Mouse (Mus musculus) intestine, embryonic 15.5 days (tissue): ENCODE measurements around the gene Fam57a. TPM values are rescaled to one million over a fixed set of nuclear protein-coding genes. Genes with fewer than 3 reads are reported as not detected.

Source experiments
- ATAC-seq: fragments of 200-750 bp; cut with Nextera tagmentation; 2 replicates; pipeline ENCODE4 v1.8.0; 2017; ENCODE audit warnings: moderate TSS enrichment, moderate library complexity
- H3K27ac ChIP-seq: fragments of 300-500 bp; sonication (generic); 2 replicates; pipeline ENCODE4 v1.5.1; 2015; ENCODE audit warnings: mild to moderate bottlenecking, inconsistent platforms
- H3K27me3 ChIP-seq: fragments of 300-500 bp; sonication (generic); replicated peaks from 2 replicates; pipeline ENCODE4 v1.6.1; 2015; ENCODE audit warnings: inconsistent platforms
- H3K36me3 ChIP-seq: fragments of 300-500 bp; sonication (generic); 2 replicates; pipeline ENCODE4 v1.6.1; 2015; ENCODE audit warnings: inconsistent platforms
- H3K4me1 ChIP-seq: fragments of 300-500 bp; sonication (generic); replicated peaks from 2 replicates; pipeline ENCODE4 v1.6.1; 2015; ENCODE audit warnings: inconsistent platforms
- H3K4me2 ChIP-seq: fragments of 300-500 bp; sonication (generic); replicated peaks from 2 replicates; pipeline ENCODE4 v1.6.1; 2015; ENCODE audit warnings: mild to moderate bottlenecking, inconsistent platforms
- H3K4me3 ChIP-seq: fragments of 300-500 bp; sonication (generic); replicated peaks from 2 replicates; pipeline ENCODE4 v1.5.1; 2015; ENCODE audit warnings: inconsistent platforms
- H3K9ac ChIP-seq: fragments of 300-500 bp; sonication (generic); 2 replicates; pipeline ENCODE4 v1.6.1; 2015; ENCODE audit warnings: inconsistent platforms
- H3K9me3 ChIP-seq: fragments of 300-500 bp; sonication (generic); 2 replicates; pipeline ENCODE4 v1.6.1; 2016; ENCODE audit warnings: inconsistent platforms
- WGBS: fragments of 180-500 bp; shearing (Covaris S2); methylation state at CpG from one replicate; pipeline ENCODE4 v1.1.7; 2015; 5-methylcytosine and 5-hydroxymethylcytosine counted together
- polyA plus RNA-seq: library from polyadenylated mRNA; unstranded; fragments of >200 nt; fragmentation: Nextera tagmentation; extraction: Ambion mirVana; gene quantifications from 2 replicates; pipeline ENCODE4 v1.2.1, GENCODE M21; 2015

Fam57a gene
- 88.7 and 94.7 TPM in 2 replicates for polyA plus RNA-seq

- Histone ChIP-seq H3K27ac (peak within 1 kb of the TSS; percentile 68), H3K27me3 (no peaks in the 10 kb centered on the region), H3K4me3 (peak within 1 kb of the TSS; percentile 82), H3K4me1 (peaks cover 6% of the 10 kb centered on the region; the same call in 1 of the 2 replicates), H3K9me3 (no peaks in the 10 kb centered on the region), H3K4me2 (peak within 1 kb of the TSS; percentile 94), H3K36me3 (no peaks in the 10 kb centered on the region), H3K9ac (peak within 1 kb of the TSS; percentile 69)
- WGBS, result under 1% methylated on average over 37 of the region's 37 CpGs
- peak; percentile 94 for ATAC-seq
These were observed at the start of gene Fam57a, which contains the start of gene Vps53 for GRCm38 (mm10) chr11:76179495-76180145. Fam57a (plus strand) TSS chr11:76179671. Vps53 (minus strand) TSS chr11:76179647.

GRCm38 (mm10) chr11:76130859-76131258 lies 48.6 kb upstream of the Fam57a start:
- ATAC-seq, result no peak
- Histone ChIP-seq H3K36me3 (peaks cover 10% of the 10 kb centered on the region; the same call in 1 of the 2 replicates), H3K4me2 (no peak overlapping the region), H3K9ac (no peak overlapping the region), H3K4me1 (no peaks in the 10 kb centered on the region), H3K27ac (peak overlapping the region; percentile 40; the same call in 1 of the 2 replicates), H3K4me3 (no peak overlapping the region), H3K9me3 (no peaks in the 10 kb centered on the region), H3K27me3 (no peaks in the 10 kb centered on the region)
- 78% methylated on average over 5 of the region's 5 CpGs for WGBS

GRCm38 (mm10) chr11:76135641-76136437 lies 43.6 kb upstream of the Fam57a start:
- no peak overlapping the region for H3K9ac ChIP-seq
- H3K36me3 ChIP-seq, result peaks cover 12% of the 10 kb centered on the region; the same call in 1 of the 2 replicates
- no peaks in the 10 kb centered on the region for H3K27me3 ChIP-seq
- no peaks in the 10 kb centered on the region for H3K4me1 ChIP-seq
- WGBS, result 83% methylated on average over 7 of the region's 7 CpGs
- ATAC-seq, result no peak
- H3K4me3 ChIP-seq, result no peak overlapping the region
- H3K4me2 ChIP-seq, result no peak overlapping the region
- H3K9me3 ChIP-seq, result no peaks in the 10 kb centered on the region
- no peak overlapping the region for H3K27ac ChIP-seq

- no peak overlapping the region for H3K4me3 ChIP-seq
- 84% methylated on average over 3 of the region's 3 CpGs for WGBS
- H3K27ac ChIP-seq, result no peak overlapping the region
- no peak overlapping the region for H3K9ac ChIP-seq
- no peak for ATAC-seq
- H3K4me1 ChIP-seq, result no peaks in the 10 kb centered on the region
- H3K27me3 ChIP-seq, result no peaks in the 10 kb centered on the region
- peaks cover 14% of the 10 kb centered on the region; the same call in 1 of the 2 replicates for H3K36me3 ChIP-seq
- no peaks in the 10 kb centered on the region for H3K9me3 ChIP-seq
- no peak overlapping the region for H3K4me2 ChIP-seq
These were observed 41.5 kb upstream of the Fam57a start for GRCm38 (mm10) chr11:76137996-76138395.

- H3K27ac ChIP-seq, result no peak overlapping the region
- H3K4me2 ChIP-seq, result no peak overlapping the region
- peaks cover 12% of the 10 kb centered on the region for H3K4me1 ChIP-seq
- H3K9ac ChIP-seq, result no peak overlapping the region
- no peak for ATAC-seq
- H3K27me3 ChIP-seq, result no peaks in the 10 kb centered on the region
- no peak overlapping the region for H3K4me3 ChIP-seq
- no peaks in the 10 kb centered on the region for H3K9me3 ChIP-seq
- H3K36me3 ChIP-seq, result 0 out of 2 replicates have a peak, but pooled peaks cover 2% of the 10 kb centered on the region
- WGBS, result 85% methylated on average over 8 of the region's 8 CpGs
These were observed 35.1 kb upstream of the Fam57a start for GRCm38 (mm10) chr11:76144386-76144785.

- Histone ChIP-seq H3K9me3 (no peaks in the 10 kb centered on the region), H3K27me3 (no peaks in the 10 kb centered on the region), H3K9ac (no peak overlapping the region), H3K4me2 (no peak overlapping the region), H3K4me1 (peaks cover 12% of the 10 kb centered on the region), H3K4me3 (no peak overlapping the region), H3K27ac (no peak overlapping the region), H3K36me3 (0 out of 2 replicates have a peak, but pooled peaks cover 2% of the 10 kb centered on the region)
- peak; percentile 50 for ATAC-seq
- 86% methylated on average over 1 of the region's 1 CpGs for WGBS
These were observed 34.3 kb upstream of the Fam57a start for GRCm38 (mm10) chr11:76145169-76145568.

GRCm38 (mm10) chr11:76146187-76147010 lies 33.1 kb upstream of the Fam57a start:
- Histone ChIP-seq H3K36me3 (0 out of 2 replicates have a peak, but pooled peaks cover 2% of the 10 kb centered on the region), H3K27me3 (no peaks in the 10 kb centered on the region), H3K4me2 (no peak overlapping the region), H3K9ac (no peak overlapping the region), H3K4me1 (peaks cover 12% of the 10 kb centered on the region), H3K27ac (peak overlapping the region; percentile 18; the same call in 1 of the 2 replicates), H3K4me3 (no peak overlapping the region), H3K9me3 (no peaks in the 10 kb centered on the region)
- WGBS, result 67% methylated on average over 8 of the region's 8 CpGs
- peak; percentile 53 for ATAC-seq

- H3K36me3 ChIP-seq, result no peaks in the 10 kb centered on the region
These were observed 31.1 kb upstream of the Fam57a start for GRCm38 (mm10) chr11:76148055-76149008.

GRCm38 (mm10) chr11:76150980-76151379 lies 28.5 kb upstream of the Fam57a start:
- 53% methylated on average over 4 of the region's 4 CpGs for WGBS
- Histone ChIP-seq H3K27me3 (no peaks in the 10 kb centered on the region), H3K4me1 (peaks cover 5% of the 10 kb centered on the region), H3K9ac (no peak overlapping the region), H3K36me3 (peaks cover 5% of the 10 kb centered on the region; the same call in 1 of the 2 replicates), H3K27ac (no peak overlapping the region), H3K9me3 (no peaks in the 10 kb centered on the region), H3K4me3 (no peak overlapping the region), H3K4me2 (no peak overlapping the region)
- ATAC-seq, result no peak

More at GRCm38 (mm10) chr11:76148055-76149008, 31.1 kb upstream of the Fam57a start:
- Histone ChIP-seq H3K4me1 (peaks cover 12% of the 10 kb centered on the region), H3K27me3 (no peaks in the 10 kb centered on the region), H3K4me2 (no peak overlapping the region; the same call in 1 of the 2 replicates), H3K9me3 (no peaks in the 10 kb centered on the region), H3K9ac (no peak overlapping the region), H3K4me3 (no peak overlapping the region), H3K27ac (peak overlapping the region; percentile 66)
- 45% methylated on average over 8 of the region's 8 CpGs for WGBS
- peak; percentile 56; the same call in 1 of the 2 replicates for ATAC-seq

GRCm38 (mm10) chr11:76153236-76153951 lies 26.1 kb upstream of the Fam57a start:
- H3K36me3 ChIP-seq, result peaks cover 5% of the 10 kb centered on the region; the same call in 1 of the 2 replicates
- no peak overlapping the region for H3K9ac ChIP-seq
- no peaks in the 10 kb centered on the region for H3K4me1 ChIP-seq
- no peak overlapping the region for H3K4me2 ChIP-seq
- no peak overlapping the region for H3K27ac ChIP-seq
- H3K27me3 ChIP-seq, result no peaks in the 10 kb centered on the region
- no peak overlapping the region for H3K4me3 ChIP-seq
- 79% methylated on average over 5 of the region's 5 CpGs for WGBS
- no peaks in the 10 kb centered on the region for H3K9me3 ChIP-seq
- ATAC-seq, result no peak
